Mouse (Mus musculus) bone marrow, adult 2 months (tissue): ENCODE results near the gene Dhrs7b. TPM values are rescaled to one million over a fixed set of nuclear protein-coding genes. Genes with fewer than 3 reads are reported as not detected.

Experiments used
- H3K27ac ChIP-seq: fragments of 200-500 bp; 2 replicates; pipeline ENCODE4 v1.5.1; 2012; ENCODE audit warnings: low read depth, mild to moderate bottlenecking, control low read depth, inconsistent platforms, low read length; ENCODE audit not compliant: control insufficient read depth, poor library complexity, insufficient read depth
- H3K4me1 ChIP-seq: fragments of 200-500 bp; 2 replicates; pipeline ENCODE4 v1.6.1; 2011; ENCODE audit warnings: low read length; ENCODE audit not compliant: control insufficient read depth, insufficient read depth
- H3K4me3 ChIP-seq: fragments of 200-500 bp; replicated peaks from 2 replicates; pipeline ENCODE3; 2011; ENCODE audit warnings: mild to moderate bottlenecking, low read depth, low read length, control low read depth; ENCODE audit not compliant: control insufficient read depth
- CTCF ChIP-seq: fragments of 200-500 bp; IDR thresholded peaks from 2 replicates; pipeline ENCODE4 v1.5.1; 2011; ENCODE audit warnings: low read length, control low read depth; ENCODE audit not compliant: control insufficient read depth, insufficient read depth
- POLR2A ChIP-seq: fragments of 200-500 bp; IDR thresholded peaks from 2 replicates; pipeline ENCODE4 v1.6.1; 2011; ENCODE audit warnings: low read depth, mild to moderate bottlenecking, control low read depth, low read length, borderline replicate concordance; ENCODE audit not compliant: control insufficient read depth
- WGBS: fragments of 180-500 bp; shearing (Covaris S2); methylation state at CpG from one replicate; pipeline ENCODE4 v1.1.7; 2018; 5-methylcytosine and 5-hydroxymethylcytosine counted together
- polyA plus RNA-seq: library from polyadenylated mRNA; stranded (reverse); fragments of >200 nt; gene quantifications from 2 replicates; pipeline ENCODE4 v1.2.4, GENCODE M21; 2011; ENCODE audit warnings: low replicate concordance; ENCODE audit not compliant: missing spikeins, insufficient read depth, insufficient read length

Dhrs7b gene
- polyA plus RNA-seq, 1 experiment: 14.5 TPM

GRCm38 (mm10) chr11:60909626-60910025 lies 79.2 kb downstream of the Dhrs7b start:
- Histone ChIP-seq H3K4me3 (no peak overlapping the region), H3K4me1 (peaks cover 5% of the 10 kb centered on the region; the same call in 1 of the 2 replicates), H3K27ac (no peak overlapping the region)
- WGBS: 82% methylated on average over 1 of the region's 1 CpGs
- no peak for TF ChIP-seq CTCF
- TF ChIP-seq POLR2A: no peak

Other genes starting within 250 kb of the Dhrs7b start
- gene Llgl1, start 130.9 kb upstream of the Dhrs7b start, polyA plus RNA-seq: 11.1 and 11.2 TPM in 2 replicates
- gene Flii, start 103.4 kb upstream of the Dhrs7b start, polyA plus RNA-seq: 39.0 and 41.0 TPM in 2 replicates
- 4.1 and 11.7 TPM in 2 replicates for gene Mief2, start 102.2 kb upstream of the Dhrs7b start, polyA plus RNA-seq
- gene Top3a, start 53.3 kb upstream of the Dhrs7b start, polyA plus RNA-seq: 4.3 and 8.1 TPM in 2 replicates
- 2.9 and 11.1 TPM in 2 replicates for gene Smcr8, start 53.1 kb upstream of the Dhrs7b start, polyA plus RNA-seq
- 6.7 and 34.2 TPM in 2 replicates for gene Shmt1, start 18.9 kb upstream of the Dhrs7b start, polyA plus RNA-seq
- 17.5 and 25.7 TPM in 2 replicates for gene Tmem11, start 48.6 kb downstream of the Dhrs7b start, polyA plus RNA-seq
- gene Natd1, start 84.1 kb downstream of the Dhrs7b start, polyA plus RNA-seq: 6.6 and 9.1 TPM in 2 replicates
- gene Map2k3, start 101.4 kb downstream of the Dhrs7b start, polyA plus RNA-seq: 68.0 and 74.9 TPM in 2 replicates
- gene Kcnj12, start 191.9 kb downstream of the Dhrs7b start, polyA plus RNA-seq: not detected in 2 replicates